Mouse (Mus musculus): ENCODE data around the gene P2rx7.

GRCm38 (mm10) chr5:122731991-122732673 lies 88.4 kb downstream of the P2rx7 start:
- TF ChIP-seq CTCF (IDR thresholded peaks at IDR 0.05) (no peak), POLR2A (IDR thresholded peaks at IDR 0.05; ENCODE audit: insufficient read depth, low read depth, low read length) (peak; percentile 22; the same call in 1 of the 2 replicates), EP300 (IDR thresholded peaks at IDR 0.05; ENCODE audit: insufficient read depth, low read depth, low read length) (no peak)

All from heart, adult 2 months (tissue).